Mouse (Mus musculus): Measurements from ENCODE around the gene Skil.

- TF ChIP-seq POLR2AphosphoS2 (IDR thresholded peaks at IDR 0.05; ENCODE audit: low read length) (no peak), CTCF (IDR thresholded peaks at IDR 0.05 in 2 of 3, conservative IDR thresholded peaks at IDR 0.05 in 1 of 3; ENCODE audit: control insufficient read depth in 1 of 3, insufficient read depth in 1 of 3, low read depth in 2 of 3, low read length in 3 of 3, poor library complexity in 1 of 3, severe bottlenecking in 1 of 3) (no peak), NELFE (IDR thresholded peaks at IDR 0.05; ENCODE audit: low read depth, low read length) (no peak), UBTF (IDR thresholded peaks at IDR 0.05; ENCODE audit: borderline replicate concordance, insufficient read depth, low read depth, low read length) (no peak), ETS1 (IDR thresholded peaks at IDR 0.05; ENCODE audit: low read depth, low read length) (no peak), ZC3H11A (IDR thresholded peaks at IDR 0.05; ENCODE audit: low read depth, low read length) (no peak), JUND (IDR thresholded peaks at IDR 0.05; ENCODE audit: low read depth, low read length) (no peak), CHD2 (IDR thresholded peaks at IDR 0.05; ENCODE audit: low read length) (no peak), USF1 (IDR thresholded peaks at IDR 0.05; ENCODE audit: low read depth, low read length) (no peak), GABPA (IDR thresholded peaks at IDR 0.05; ENCODE audit: low read depth, low read length) (no peak)
Measured at GRCm38 (mm10) chr3:31162860-31163259, 68.0 kb downstream of the Skil start.
